Mouse (Mus musculus): ENCODE results near the gene Dnm2.

DNA sequence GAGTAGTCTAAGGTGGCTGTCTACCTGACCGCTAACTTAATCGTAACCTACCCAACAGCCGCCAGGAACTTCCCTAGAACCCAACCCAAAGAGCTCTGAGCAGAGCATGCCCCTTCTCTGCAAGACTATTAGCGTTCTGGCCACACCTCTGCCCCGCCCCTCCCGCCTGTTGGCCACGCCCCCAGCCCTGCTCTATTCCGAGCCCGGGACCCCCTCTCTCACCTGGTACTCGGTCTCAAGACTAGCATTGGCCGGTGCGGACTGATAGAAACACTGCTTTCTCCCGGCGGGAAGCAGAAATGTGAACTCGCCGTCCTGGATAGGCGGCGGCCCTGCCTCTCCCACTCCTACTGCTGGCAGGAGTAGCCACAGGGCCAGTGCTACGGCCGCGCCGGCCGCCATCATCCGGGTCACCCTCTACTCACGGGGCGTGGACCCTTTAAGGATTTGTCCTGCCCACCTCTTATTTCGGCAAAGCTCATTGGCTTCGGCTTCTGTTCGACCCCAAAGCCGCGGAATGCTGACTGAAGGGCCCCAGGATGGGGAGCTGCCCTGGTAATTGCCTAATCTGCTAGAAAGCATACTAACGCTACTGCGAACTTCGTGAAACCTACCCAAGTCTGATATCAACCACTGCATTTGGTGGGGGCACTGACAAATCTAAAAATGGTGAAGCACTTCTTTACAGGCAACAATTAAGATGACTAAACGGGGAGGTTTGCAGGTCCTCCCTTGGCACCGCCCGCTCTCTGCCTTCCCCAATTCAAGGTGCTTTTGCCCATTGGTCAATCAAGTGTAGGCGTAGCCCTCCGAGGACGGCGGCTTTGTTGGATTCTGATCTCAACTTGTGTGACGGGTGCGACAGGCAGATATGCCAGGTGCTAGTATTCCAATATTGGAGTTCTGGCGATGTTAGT, 85.3 kb downstream of the Dnm2 start, which contains the start of gene Tmed1:
- TF ChIP-seq CTCF (IDR thresholded peaks at IDR 0.05; ENCODE audit: borderline replicate concordance, insufficient read depth, low read depth, low read length) (no peak), POLR2A (IDR thresholded peaks at IDR 0.05; ENCODE audit: borderline replicate concordance, insufficient read depth, low read length) (peak; percentile 64; the same call in 1 of the 2 replicates)
